Mouse (Mus musculus) embryonic facial prominence, embryonic 12.5 days (tissue): ENCODE measurements around the gene Slco2b1. TPM values are rescaled to one million over a fixed set of nuclear protein-coding genes. Genes with fewer than 3 reads are reported as not detected.

ENCODE experiments used
- ATAC-seq: fragments of 200-750 bp; cut with Nextera tagmentation; 2 replicates; pipeline ENCODE4 v1.8.0; 2017; ENCODE audit not compliant: insufficient number of reproducible peaks, insufficient read depth, low FRiP score, low TSS enrichment
- H3K27ac ChIP-seq: fragments of 300-500 bp; sonication (generic); 2 replicates; pipeline ENCODE4 v1.5.1; 2016; ENCODE audit warnings: mild to moderate bottlenecking
- H3K27me3 ChIP-seq: fragments of 300-500 bp; sonication (generic); 2 replicates; pipeline ENCODE4 v1.6.1; 2016; ENCODE audit warnings: mild to moderate bottlenecking, moderate library complexity
- H3K36me3 ChIP-seq: fragments of 300-500 bp; sonication (generic); 2 replicates; pipeline ENCODE4 v1.6.1; 2016; ENCODE audit warnings: mild to moderate bottlenecking
- H3K4me1 ChIP-seq: fragments of 300-500 bp; sonication (generic); 2 replicates; pipeline ENCODE4 v1.6.1; 2016
- H3K4me2 ChIP-seq: fragments of 300-500 bp; sonication (generic); replicated peaks from 2 replicates; pipeline ENCODE4 v1.6.1; 2016; ENCODE audit warnings: mild to moderate bottlenecking, moderate library complexity
- H3K4me3 ChIP-seq: fragments of 300-500 bp; sonication (generic); 2 replicates; pipeline ENCODE4 v1.5.1; 2016; ENCODE audit warnings: mild to moderate bottlenecking
- H3K9ac ChIP-seq: fragments of 300-500 bp; sonication (generic); 2 replicates; pipeline ENCODE4 v1.6.1; 2016; ENCODE audit warnings: mild to moderate bottlenecking, moderate library complexity
- H3K9me3 ChIP-seq: fragments of 300-500 bp; sonication (generic); 2 replicates; pipeline ENCODE4 v1.6.1; 2016; ENCODE audit warnings: mild to moderate bottlenecking, moderate library complexity
- WGBS: fragments of 180-500 bp; shearing (Covaris S2); methylation state at CpG from one replicate; pipeline ENCODE4 v1.1.7; 2016; 5-methylcytosine and 5-hydroxymethylcytosine counted together
- polyA plus RNA-seq: library from polyadenylated mRNA; unstranded; fragments of >200 nt; fragmentation: Nextera tagmentation; extraction: Ambion mirVana; gene quantifications from 2 replicates; pipeline ENCODE4 v1.2.1, GENCODE M21; 2016

Slco2b1 gene
- polyA plus RNA-seq, 1 experiment from 2014 or later: 2.2 TPM

GRCm38 (mm10) chr7:99642078-99642477 is 69.1 kb downstream of the Slco2b1 start:
- no peaks in the 10 kb centered on the region for H3K36me3 ChIP-seq
- no peak overlapping the region for H3K27ac ChIP-seq
- WGBS: 48% methylated on average over 3 of the region's 3 CpGs
- no peak overlapping the region for H3K4me2 ChIP-seq
- H3K4me1 ChIP-seq: no peaks in the 10 kb centered on the region
- H3K9me3 ChIP-seq: no peaks in the 10 kb centered on the region
- no peak overlapping the region for H3K4me3 ChIP-seq
- no peak overlapping the region for H3K9ac ChIP-seq
- ATAC-seq: no peak
- H3K27me3 ChIP-seq: no peaks in the 10 kb centered on the region

- no peak overlapping the region for H3K4me3 ChIP-seq
- ATAC-seq: no peak
- H3K4me1 ChIP-seq: no peaks in the 10 kb centered on the region
- H3K4me2 ChIP-seq: no peak overlapping the region
- 35% methylated on average over 4 of the region's 4 CpGs for WGBS
- no peaks in the 10 kb centered on the region for H3K9me3 ChIP-seq
- H3K9ac ChIP-seq: no peak overlapping the region
- H3K36me3 ChIP-seq: no peaks in the 10 kb centered on the region
- H3K27ac ChIP-seq: no peak overlapping the region
- H3K27me3 ChIP-seq: no peaks in the 10 kb centered on the region
Measured at GRCm38 (mm10) chr7:99641245-99641644, 69.9 kb downstream of the Slco2b1 start.

- Histone ChIP-seq H3K4me3 (no peak overlapping the region), H3K27ac (no peak overlapping the region), H3K4me2 (no peak overlapping the region), H3K9ac (no peak overlapping the region), H3K27me3 (peaks cover 19% of the 10 kb centered on the region), H3K4me1 (no peaks in the 10 kb centered on the region), H3K36me3 (no peaks in the 10 kb centered on the region), H3K9me3 (no peaks in the 10 kb centered on the region)
- ATAC-seq: no peak
- WGBS: 65% methylated on average over 8 of the region's 8 CpGs
Measured at GRCm38 (mm10) chr7:99633966-99634665, 77.0 kb downstream of the Slco2b1 start.

- peaks cover 3% of the 10 kb centered on the region; the same call in 1 of the 2 replicates for H3K4me1 ChIP-seq
Measured at GRCm38 (mm10) chr7:99632286-99632685, 78.9 kb downstream of the Slco2b1 start.

GRCm38 (mm10) chr7:99627366-99627765 is 83.8 kb downstream of the Slco2b1 start:
- no peak overlapping the region for H3K27ac ChIP-seq
- peak overlapping the region; percentile 49; the same call in 1 of the 2 replicates for H3K4me3 ChIP-seq
- H3K27me3 ChIP-seq: peaks cover 77% of the 10 kb centered on the region
- peaks cover 23% of the 10 kb centered on the region for H3K4me1 ChIP-seq
- 4% methylated on average over 7 of the region's 7 CpGs for WGBS
- no peak overlapping the region for H3K9ac ChIP-seq
- H3K36me3 ChIP-seq: no peaks in the 10 kb centered on the region
- no peaks in the 10 kb centered on the region for H3K9me3 ChIP-seq
- H3K4me2 ChIP-seq: peak overlapping the region; percentile 93; the same call in 1 of the 2 replicates
- no peak for ATAC-seq

More at GRCm38 (mm10) chr7:99632286-99632685, 78.9 kb downstream of the Slco2b1 start:
- Histone ChIP-seq H3K9ac (no peak overlapping the region), H3K27me3 (peaks cover 37% of the 10 kb centered on the region), H3K4me2 (no peak overlapping the region), H3K9me3 (no peaks in the 10 kb centered on the region), H3K27ac (no peak overlapping the region), H3K36me3 (no peaks in the 10 kb centered on the region), H3K4me3 (no peak overlapping the region)
- ATAC-seq: no peak
- WGBS: 18% methylated on average over 6 of the region's 6 CpGs

GRCm38 (mm10) chr7:99626376-99627270 is 84.5 kb downstream of the Slco2b1 start, which contains the start of gene Tpbgl:
TSS of gene Tpbgl (minus strand) at chr7:99627103.
- H3K27ac ChIP-seq: no peak within 1 kb of the TSS
- peaks cover 81% of the 10 kb centered on the region for H3K27me3 ChIP-seq
- peak within 1 kb of the TSS; percentile 93 for H3K4me2 ChIP-seq
- no peaks in the 10 kb centered on the region for H3K9me3 ChIP-seq
- H3K4me3 ChIP-seq: peak within 1 kb of the TSS; percentile 49
- peak within 1 kb of the TSS; percentile 60 for H3K9ac ChIP-seq
- H3K4me1 ChIP-seq: peaks cover 23% of the 10 kb centered on the region
- ATAC-seq: no peak
- under 1% methylated on average over 69 of the region's 83 CpGs for WGBS
- no peaks in the 10 kb centered on the region for H3K36me3 ChIP-seq

- peak overlapping the region; percentile 93 for H3K4me2 ChIP-seq
- under 1% methylated on average over 79 of the region's 81 CpGs for WGBS
- peaks cover 23% of the 10 kb centered on the region for H3K4me1 ChIP-seq
- no peaks in the 10 kb centered on the region for H3K36me3 ChIP-seq
- no peak overlapping the region for H3K27ac ChIP-seq
- H3K27me3 ChIP-seq: peaks cover 84% of the 10 kb centered on the region
- H3K9ac ChIP-seq: peak overlapping the region; percentile 60
- no peaks in the 10 kb centered on the region for H3K9me3 ChIP-seq
- peak; percentile 86 for ATAC-seq
- peak overlapping the region; percentile 49 for H3K4me3 ChIP-seq
Measured at GRCm38 (mm10) chr7:99625722-99626375, 85.3 kb downstream of the Slco2b1 start.

GRCm38 (mm10) chr7:99618860-99619259 is 92.3 kb downstream of the Slco2b1 start:
- no peak for ATAC-seq
- H3K27me3 ChIP-seq: peaks cover 17% of the 10 kb centered on the region
- H3K4me2 ChIP-seq: no peak overlapping the region
- H3K4me3 ChIP-seq: no peak overlapping the region
- H3K27ac ChIP-seq: no peak overlapping the region
- no peaks in the 10 kb centered on the region for H3K4me1 ChIP-seq
- H3K9me3 ChIP-seq: no peaks in the 10 kb centered on the region
- 11% methylated on average over 3 of the region's 3 CpGs for WGBS
- H3K36me3 ChIP-seq: no peaks in the 10 kb centered on the region
- no peak overlapping the region for H3K9ac ChIP-seq

GRCm38 (mm10) chr7:99618264-99618663 is 92.9 kb downstream of the Slco2b1 start:
- Histone ChIP-seq H3K4me1 (no peaks in the 10 kb centered on the region), H3K9me3 (no peaks in the 10 kb centered on the region)
- 67% methylated on average over 2 of the region's 2 CpGs for whole genome bisulfite sequencing

More at GRCm38 (mm10) chr7:99618264-99618663, 92.9 kb downstream of the Slco2b1 start:
- Histone ChIP-seq H3K4me3 (no peak overlapping the region), H3K4me2 (no peak overlapping the region), H3K27me3 (peaks cover 12% of the 10 kb centered on the region), H3K36me3 (no peaks in the 10 kb centered on the region), H3K9ac (no peak overlapping the region), H3K27ac (no peak overlapping the region)
- no peak for ATAC-seq
